Mouse (Mus musculus) myocyte (in vitro differentiated cells): ENCODE measurements around the gene Il4ra.

Experiments used
- CEBPB ChIP-seq: IDR thresholded peaks from 2 replicates; pipeline ENCODE4 v1.6.1; 2011; ENCODE audit warnings: mild to moderate bottlenecking, moderate library complexity; ENCODE audit not compliant: poor library complexity, insufficient read depth, severe bottlenecking
- POLR2A ChIP-seq: IDR thresholded peaks from one replicate; pipeline ENCODE4 v1.6.1; 2011; ENCODE audit warnings: low read depth, mild to moderate bottlenecking, control low read depth, moderate library complexity; ENCODE audit not compliant: insufficient read length
- REST ChIP-seq: IDR thresholded peaks from one replicate; pipeline ENCODE4 v1.6.1; 2011; ENCODE audit warnings: mild to moderate bottlenecking, control low read depth, moderate library complexity; ENCODE audit not compliant: insufficient read depth, insufficient read length
- TCF12 ChIP-seq: IDR thresholded peaks from one replicate; pipeline ENCODE4 v1.6.1; 2011; ENCODE audit warnings: mild to moderate bottlenecking, control low read depth; ENCODE audit not compliant: poor library complexity, insufficient read depth, severe bottlenecking

DNA sequence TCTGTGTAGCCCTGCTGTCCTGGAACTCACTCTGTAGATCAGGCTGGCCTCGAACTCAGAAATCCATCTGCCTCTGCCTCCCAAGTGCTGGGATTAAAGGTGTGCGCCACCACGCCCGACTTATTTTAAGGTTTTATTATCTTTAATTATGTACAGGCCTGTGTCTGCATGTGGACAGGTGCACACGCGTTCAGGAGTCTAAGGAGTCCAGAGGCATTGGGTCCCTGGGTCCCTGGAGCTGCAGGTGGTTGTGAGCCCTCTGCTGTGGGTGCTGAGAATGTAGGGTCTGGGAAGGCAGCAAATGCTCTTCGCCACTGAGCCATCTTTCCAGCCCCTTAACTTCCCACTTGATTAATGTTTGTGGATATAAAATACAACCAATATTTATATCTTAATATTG, 63.5 kb downstream of the Il4ra start:
- no peak for TF ChIP-seq CEBPB
- TF ChIP-seq REST: no peak
- TF ChIP-seq POLR2A: no peak
- no peak for TF ChIP-seq TCF12
